Mouse (Mus musculus): ENCODE data around the gene Nol11.

- no peak for TF ChIP-seq TAL1 (IDR thresholded peaks at IDR 0.05; ENCODE audit: low read length)
- no peak for TF ChIP-seq GATA1 (IDR thresholded peaks at IDR 0.05; ENCODE audit: low read length)
Measured at GRCm38 (mm10) chr11:107188565-107189552, at the start of gene Nol11.

Measured in erythroblast, embryonic 14.5 days (primary cell).